Mouse (Mus musculus) forebrain, embryonic 15.5 days (tissue): ENCODE results near the gene Atg101. TPM values are rescaled to one million over a fixed set of nuclear protein-coding genes. Genes with fewer than 3 reads are reported as not detected.
A peak's percentile ranks its signal among the peaks of the same experiment; 100 is the strongest.

Experiments
- ATAC-seq: fragments of 200-750 bp; cut with Nextera tagmentation; replicated peaks from 2 replicates; pipeline ENCODE4 v1.8.0; 2017; ENCODE audit warnings: mild to moderate bottlenecking, moderate TSS enrichment, moderate library complexity
- H3K27ac ChIP-seq: fragments of 300-500 bp; sonication (generic); replicated peaks from 2 replicates; pipeline ENCODE4 v1.5.1; 2015; ENCODE audit warnings: mild to moderate bottlenecking, inconsistent platforms
- H3K27me3 ChIP-seq: fragments of 300-500 bp; sonication (generic); 2 replicates; pipeline ENCODE4 v1.6.1; 2015; ENCODE audit warnings: inconsistent platforms
- H3K36me3 ChIP-seq: fragments of 300-500 bp; sonication (generic); 2 replicates; pipeline ENCODE4 v1.6.1; 2015; ENCODE audit warnings: mild to moderate bottlenecking, inconsistent platforms
- H3K4me1 ChIP-seq: fragments of 300-500 bp; sonication (generic); 2 replicates; pipeline ENCODE4 v1.6.1; 2015; ENCODE audit warnings: inconsistent platforms
- H3K4me2 ChIP-seq: fragments of 300-500 bp; sonication (generic); replicated peaks from 2 replicates; pipeline ENCODE4 v1.6.1; 2015; ENCODE audit warnings: mild to moderate bottlenecking, inconsistent platforms
- H3K4me3 ChIP-seq: fragments of 300-500 bp; sonication (generic); 2 replicates; pipeline ENCODE4 v1.5.1; 2015; ENCODE audit warnings: mild to moderate bottlenecking, inconsistent platforms
- H3K9ac ChIP-seq: fragments of 300-500 bp; sonication (generic); replicated peaks from 2 replicates; pipeline ENCODE4 v1.6.1; 2015; ENCODE audit warnings: mild to moderate bottlenecking, inconsistent platforms
- H3K9me3 ChIP-seq: fragments of 300-500 bp; sonication (generic); 2 replicates; pipeline ENCODE4 v1.6.1; 2016; ENCODE audit warnings: inconsistent platforms
- whole genome bisulfite sequencing: fragments of 180-500 bp; shearing (Covaris S2); methylation state at CpG from one replicate; pipeline ENCODE4 v1.1.7; 2015; ENCODE audit warnings: mixed read lengths; 5-methylcytosine and 5-hydroxymethylcytosine counted together
- polyA plus RNA-seq: library from polyadenylated mRNA; unstranded; fragments of >200 nt; fragmentation: Nextera tagmentation; extraction: Ambion mirVana; gene quantifications from 2 replicates; pipeline ENCODE4 v1.2.1, GENCODE M21; 2015

Atg101 gene
- polyA plus RNA-seq, 1 experiment from 2014 or later = 86.8 TPM

GRCm38 (mm10) chr15:101311087-101311770, 27.2 kb downstream of the Atg101 start:
- no peak overlapping the region for H3K4me3 ChIP-seq

GRCm38 (mm10) chr15:101312006-101312405, 27.9 kb downstream of the Atg101 start:
- Histone ChIP-seq H3K4me3 (no peak overlapping the region), H3K27ac (no peak overlapping the region), H3K4me1 (peaks cover 12% of the 10 kb centered on the region), H3K9ac (no peak overlapping the region), H3K36me3 (no peaks in the 10 kb centered on the region), H3K27me3 (no peaks in the 10 kb centered on the region), H3K4me2 (no peak overlapping the region), H3K9me3 (no peaks in the 10 kb centered on the region)
- no peak for ATAC-seq
- whole genome bisulfite sequencing = 85% methylated on average over 6 of the region's 6 CpGs

More at GRCm38 (mm10) chr15:101311087-101311770, 27.2 kb downstream of the Atg101 start:
- Histone ChIP-seq H3K4me1 (peaks cover 7% of the 10 kb centered on the region), H3K27ac (no peak overlapping the region), H3K27me3 (no peaks in the 10 kb centered on the region), H3K4me2 (no peak overlapping the region), H3K9me3 (no peaks in the 10 kb centered on the region), H3K36me3 (no peaks in the 10 kb centered on the region), H3K9ac (no peak overlapping the region)
- ATAC-seq = no peak
- 62% methylated on average over 12 of the region's 15 CpGs for WGBS

GRCm38 (mm10) chr15:101315378-101315777, 31.3 kb downstream of the Atg101 start:
- 69% methylated on average over 4 of the region's 4 CpGs for WGBS
- Histone ChIP-seq H3K9me3 (no peaks in the 10 kb centered on the region), H3K27ac (no peak overlapping the region), H3K36me3 (no peaks in the 10 kb centered on the region), H3K27me3 (no peaks in the 10 kb centered on the region), H3K4me2 (no peak overlapping the region; the same call in 1 of the 2 replicates), H3K9ac (no peak overlapping the region), H3K4me3 (no peak overlapping the region), H3K4me1 (peaks cover 12% of the 10 kb centered on the region)
- ATAC-seq = no peak

- peaks cover 12% of the 10 kb centered on the region for H3K4me1 ChIP-seq
- ATAC-seq = peak; percentile 87
- H3K4me2 ChIP-seq = peak overlapping the region; percentile 45
- WGBS = 2% methylated on average over 11 of the region's 11 CpGs
- no peaks in the 10 kb centered on the region for H3K27me3 ChIP-seq
- H3K9me3 ChIP-seq = no peaks in the 10 kb centered on the region
- no peaks in the 10 kb centered on the region for H3K36me3 ChIP-seq
- no peak overlapping the region for H3K27ac ChIP-seq
- peak overlapping the region; percentile 28 for H3K4me3 ChIP-seq
- no peak overlapping the region for H3K9ac ChIP-seq
Observed at GRCm38 (mm10) chr15:101315832-101316231, 31.8 kb downstream of the Atg101 start.

GRCm38 (mm10) chr15:101316279-101316912, 32.3 kb downstream of the Atg101 start:
- ATAC-seq = peak; percentile 52; the same call in 1 of the 2 replicates
- WGBS = 53% methylated on average over 13 of the region's 13 CpGs

GRCm38 (mm10) chr15:101316913-101317813, 33.1 kb downstream of the Atg101 start:
- no peak overlapping the region for H3K27ac ChIP-seq
- no peaks in the 10 kb centered on the region for H3K36me3 ChIP-seq
- H3K9me3 ChIP-seq = no peaks in the 10 kb centered on the region
- no peak overlapping the region for H3K9ac ChIP-seq
- H3K4me2 ChIP-seq = no peak overlapping the region
- WGBS = 83% methylated on average over 18 of the region's 18 CpGs
- H3K4me3 ChIP-seq = no peak overlapping the region
- no peak for ATAC-seq
- H3K4me1 ChIP-seq = peaks cover 12% of the 10 kb centered on the region
- H3K27me3 ChIP-seq = no peaks in the 10 kb centered on the region

More at GRCm38 (mm10) chr15:101316279-101316912, 32.3 kb downstream of the Atg101 start:
- H3K27me3 ChIP-seq = no peaks in the 10 kb centered on the region
- no peaks in the 10 kb centered on the region for H3K36me3 ChIP-seq
- peak overlapping the region; percentile 45 for H3K4me2 ChIP-seq
- H3K4me1 ChIP-seq = peaks cover 12% of the 10 kb centered on the region
- peak overlapping the region; percentile 28 for H3K4me3 ChIP-seq
- no peak overlapping the region for H3K27ac ChIP-seq
- no peak overlapping the region for H3K9ac ChIP-seq
- H3K9me3 ChIP-seq = no peaks in the 10 kb centered on the region

- no peak for ATAC-seq
- H3K4me3 ChIP-seq = no peak overlapping the region
Observed at GRCm38 (mm10) chr15:101317814-101318500, 33.9 kb downstream of the Atg101 start.

GRCm38 (mm10) chr15:101318889-101319765, 35.1 kb downstream of the Atg101 start:
- Histone ChIP-seq H3K9me3 (no peaks in the 10 kb centered on the region), H3K4me3 (no peak overlapping the region), H3K9ac (no peak overlapping the region), H3K36me3 (no peaks in the 10 kb centered on the region), H3K4me1 (peaks cover 12% of the 10 kb centered on the region), H3K27ac (no peak overlapping the region), H3K27me3 (no peaks in the 10 kb centered on the region), H3K4me2 (no peak overlapping the region)
- WGBS = 68% methylated on average over 14 of the region's 14 CpGs
- no peak for ATAC-seq

More at GRCm38 (mm10) chr15:101317814-101318500, 33.9 kb downstream of the Atg101 start:
- Histone ChIP-seq H3K9me3 (no peaks in the 10 kb centered on the region), H3K36me3 (no peaks in the 10 kb centered on the region), H3K27ac (no peak overlapping the region), H3K4me2 (no peak overlapping the region), H3K27me3 (no peaks in the 10 kb centered on the region), H3K9ac (no peak overlapping the region), H3K4me1 (peaks cover 12% of the 10 kb centered on the region)
- WGBS = 75% methylated on average over 2 of the region's 2 CpGs

- no peak overlapping the region for H3K9ac ChIP-seq
- H3K4me2 ChIP-seq = no peak overlapping the region
- H3K4me3 ChIP-seq = no peak overlapping the region
- H3K4me1 ChIP-seq = peaks cover 12% of the 10 kb centered on the region
- WGBS = 87% methylated on average over 6 of the region's 6 CpGs
- no peak overlapping the region for H3K27ac ChIP-seq
- H3K27me3 ChIP-seq = no peaks in the 10 kb centered on the region
- no peak for ATAC-seq
- no peaks in the 10 kb centered on the region for H3K36me3 ChIP-seq
- H3K9me3 ChIP-seq = no peaks in the 10 kb centered on the region
Observed at GRCm38 (mm10) chr15:101320010-101320617, 36.0 kb downstream of the Atg101 start.

GRCm38 (mm10) chr15:101320618-101321041, 36.6 kb downstream of the Atg101 start:
- 72% methylated on average over 6 of the region's 6 CpGs for WGBS
- no peak overlapping the region for H3K4me2 ChIP-seq

More at GRCm38 (mm10) chr15:101320618-101321041, 36.6 kb downstream of the Atg101 start:
- Histone ChIP-seq H3K9ac (no peak overlapping the region), H3K27me3 (no peaks in the 10 kb centered on the region), H3K27ac (no peak overlapping the region), H3K36me3 (no peaks in the 10 kb centered on the region), H3K4me1 (peaks cover 10% of the 10 kb centered on the region), H3K4me3 (no peak overlapping the region), H3K9me3 (no peaks in the 10 kb centered on the region)
- no peak for ATAC-seq
